Comparison of ENCODE assay signal across 8 mouse cellular contexts in genomic region chr2:178507379-178508014, GRCm38 (mm10).
DNase-seq lines count a peak whose midpoint lies in the region; ATAC-seq lines count a peak whose summit lies in the region.
"Had no signal": no experiment of that assay in that cellular context is flagged by ENCODE, and none has a peak within 500 bp of the region (broad histone marks: within the 10 kb centered on the region; RNA-seq: fewer than 3 reads in every experiment).

No protein-coding gene starts in this region.

- no peak overlapping the region for H3K4me3 ChIP-seq in forebrain, embryonic 16.5 days (replicated peaks; ENCODE audit: low read length)
- H3K4me3 ChIP-seq in intestine, embryonic 15.5 days (replicated peaks), result no peak overlapping the region
- H3K4me3 ChIP-seq in midbrain, embryonic 11.5 days (ENCODE audit: low read depth, low read length), result no peak overlapping the region
- H3K4me3 ChIP-seq: limb, embryonic 15.5 days had no signal

- DNase-seq in R1 (ENCODE audit: low read depth, low spot score), result peak; percentile 54
- DNase-seq in left cerebral cortex, adult 8-10 months (ENCODE audit: low spot score in 2 of 2), result peak; percentile 27 to 74
- peak; percentile 98 for DNase-seq in midbrain, embryonic 11.5 days (ENCODE audit: low spot score, missing footprints)
- peak; percentile 38 for DNase-seq in skeletal muscle tissue, adult 2 months (ENCODE audit: low read depth, low spot score)

- no peaks in the 10 kb centered on the region for H3K9me3 ChIP-seq in forebrain, embryonic 16.5 days (ENCODE audit: control insufficient read depth, low read length)
- H3K9me3 ChIP-seq in intestine, embryonic 15.5 days, result no peaks in the 10 kb centered on the region
- no peaks in the 10 kb centered on the region for H3K9me3 ChIP-seq in midbrain, embryonic 11.5 days (ENCODE audit: control insufficient read depth, low read length)
- H3K9me3 ChIP-seq: limb, embryonic 15.5 days had no signal

- WGBS in forebrain, embryonic 16.5 days, result 47% methylated on average over 6 of the region's 6 CpGs
- whole genome bisulfite sequencing in intestine, embryonic 15.5 days, result 39% methylated on average over 6 of the region's 6 CpGs
- WGBS in midbrain, embryonic 11.5 days, result 52% methylated on average over 6 of the region's 6 CpGs

- H3K27ac ChIP-seq in forebrain, embryonic 16.5 days (ENCODE audit: low read length), result no peak overlapping the region
- H3K27ac ChIP-seq in intestine, embryonic 15.5 days, result no peak overlapping the region
- H3K27ac ChIP-seq in midbrain, embryonic 11.5 days (ENCODE audit: low read depth, low read length), result no peak overlapping the region
- H3K27ac ChIP-seq: limb, embryonic 15.5 days had no signal

- no peaks in the 10 kb centered on the region for H3K36me3 ChIP-seq in forebrain, embryonic 16.5 days (ENCODE audit: control insufficient read depth, insufficient read depth)
- H3K36me3 ChIP-seq in intestine, embryonic 15.5 days, result no peaks in the 10 kb centered on the region
- no peaks in the 10 kb centered on the region for H3K36me3 ChIP-seq in midbrain, embryonic 11.5 days (ENCODE audit: control insufficient read depth, insufficient read depth, low read length)
- H3K36me3 ChIP-seq: limb, embryonic 15.5 days had no signal

- ATAC-seq in cerebellum, adult (ENCODE audit: insufficient number of reproducible peaks, low FRiP score, low TSS enrichment), result peak; percentile 65
- ATAC-seq in forebrain, embryonic 16.5 days, result peak; percentile 77
- ATAC-seq in intestine, embryonic 15.5 days, result peak; percentile 56
- ATAC-seq in midbrain, embryonic 11.5 days (ENCODE audit: low FRiP score), result peak; percentile 78

- H3K27me3 ChIP-seq in forebrain, embryonic 16.5 days (replicated peaks; ENCODE audit: control insufficient read depth, insufficient read depth, low read length), result no peaks in the 10 kb centered on the region
- H3K27me3 ChIP-seq in intestine, embryonic 15.5 days (replicated peaks), result no peaks in the 10 kb centered on the region
- no peaks in the 10 kb centered on the region for H3K27me3 ChIP-seq in midbrain, embryonic 11.5 days (ENCODE audit: control insufficient read depth, insufficient read depth, low read length)

- H3K4me2 ChIP-seq in forebrain, embryonic 16.5 days (ENCODE audit: low read length), result no peak overlapping the region
- no peak overlapping the region for H3K4me2 ChIP-seq in intestine, embryonic 15.5 days (replicated peaks)
- no peak overlapping the region for H3K4me2 ChIP-seq in midbrain, embryonic 11.5 days
- H3K4me2 ChIP-seq: limb, embryonic 15.5 days had no signal

- no peak overlapping the region for H3K9ac ChIP-seq in forebrain, embryonic 16.5 days (replicated peaks; ENCODE audit: low read depth, low read length)
- no peak overlapping the region for H3K9ac ChIP-seq in intestine, embryonic 15.5 days
- H3K9ac ChIP-seq in midbrain, embryonic 11.5 days (ENCODE audit: low read length), result no peak overlapping the region
- H3K9ac ChIP-seq: limb, embryonic 15.5 days had no signal

- H3K4me1 ChIP-seq in forebrain, embryonic 16.5 days (replicated peaks; ENCODE audit: control insufficient read depth, insufficient read depth, low read length), result 0 out of 2 replicates have a peak, but pooled peaks cover 2% of the 10 kb centered on the region
- 0 out of 2 replicates have a peak, but pooled peaks cover 7% of the 10 kb centered on the region for H3K4me1 ChIP-seq in intestine, embryonic 15.5 days (replicated peaks)
- H3K4me1 ChIP-seq in midbrain, embryonic 11.5 days (ENCODE audit: control insufficient read depth, insufficient read depth, low read length), result no peaks in the 10 kb centered on the region
- H3K4me1 ChIP-seq: limb, embryonic 15.5 days had no signal

Comparison
In these comparisons a context has a peak if more than half of its experiments do, and no peak if none do; other contexts are left out.
1. DNase-seq: peak in every context shown above with its lines; median percentile 98 in midbrain, embryonic 11.5 days; 54 in R1; 50 in left cerebral cortex, adult 8-10 months; 38 in skeletal muscle tissue, adult 2 months.